8 mouse cellular contexts compared by ENCODE assay signal in genomic region chr2:164909542-164909941, GRCm38 (mm10). TPM values are rescaled to one million over a fixed set of nuclear protein-coding genes. Genes with fewer than 3 reads are reported as not detected.
DNase-seq lines count a peak whose midpoint lies in the region; ATAC-seq and TF ChIP-seq lines count a peak whose summit lies in the region.

No protein-coding gene starts in this region.

- no peak for ATAC-seq in embryonic facial prominence, embryonic 13.5 days (ENCODE audit: insufficient number of reproducible peaks, insufficient read depth, low FRiP score, low TSS enrichment, low read depth)
- ATAC-seq in hindbrain, embryonic 13.5 days (ENCODE audit: low FRiP score): no peak
- no peak for ATAC-seq in midbrain, embryonic 15.5 days (replicated peaks)
- no peak for ATAC-seq in activated CD4-positive, CD25-positive, alpha-beta regulatory T cell, adult 4 months

- H3K9ac ChIP-seq in embryonic facial prominence, embryonic 13.5 days: peak overlapping the region; percentile 92
- peak overlapping the region; percentile 81 for H3K9ac ChIP-seq in hindbrain, embryonic 13.5 days
- no peak overlapping the region for H3K9ac ChIP-seq in midbrain, embryonic 15.5 days

- no peak overlapping the region for H3K4me3 ChIP-seq in spleen, adult 2 months (ENCODE audit: extremely low read depth, insufficient read depth, insufficient read length)
- H3K4me3 ChIP-seq in embryonic facial prominence, embryonic 13.5 days: peak overlapping the region; percentile 91
- peak overlapping the region; percentile 77 for H3K4me3 ChIP-seq in hindbrain, embryonic 13.5 days
- H3K4me3 ChIP-seq in midbrain, embryonic 15.5 days: peak overlapping the region; percentile 82

- H3K4me2 ChIP-seq in embryonic facial prominence, embryonic 13.5 days: peak overlapping the region; percentile 88
- peak overlapping the region; percentile 80 for H3K4me2 ChIP-seq in hindbrain, embryonic 13.5 days
- peak overlapping the region; percentile 88 for H3K4me2 ChIP-seq in midbrain, embryonic 15.5 days

- no peak overlapping the region for H3K27ac ChIP-seq in spleen, adult 2 months (ENCODE audit: insufficient read depth, low read length)
- no peak overlapping the region for H3K27ac ChIP-seq in embryonic facial prominence, embryonic 13.5 days
- no peak overlapping the region for H3K27ac ChIP-seq in hindbrain, embryonic 13.5 days
- no peak overlapping the region for H3K27ac ChIP-seq in midbrain, embryonic 15.5 days

- H3K36me3 ChIP-seq in spleen, adult 2 months (ENCODE audit: control insufficient read depth, insufficient read depth, low read length): peaks cover 35% of the 10 kb centered on the region
- H3K36me3 ChIP-seq in embryonic facial prominence, embryonic 13.5 days: peaks cover 50% of the 10 kb centered on the region
- H3K36me3 ChIP-seq in hindbrain, embryonic 13.5 days: peaks cover 49% of the 10 kb centered on the region
- H3K36me3 ChIP-seq in midbrain, embryonic 15.5 days (replicated peaks): peaks cover 44% of the 10 kb centered on the region

- H3K4me1 ChIP-seq in spleen, adult 2 months (ENCODE audit: control insufficient read depth, insufficient read depth, insufficient read length): peaks cover 25% of the 10 kb centered on the region; the same call in 1 of the 2 replicates
- peaks cover 21% of the 10 kb centered on the region for H3K4me1 ChIP-seq in embryonic facial prominence, embryonic 13.5 days
- peaks cover 28% of the 10 kb centered on the region for H3K4me1 ChIP-seq in hindbrain, embryonic 13.5 days (replicated peaks)
- H3K4me1 ChIP-seq in midbrain, embryonic 15.5 days: peaks cover 23% of the 10 kb centered on the region

- no peaks in the 10 kb centered on the region for H3K27me3 ChIP-seq in spleen, adult 2 months (ENCODE audit: control insufficient read depth, insufficient read depth, low read length)
- no peaks in the 10 kb centered on the region for H3K27me3 ChIP-seq in embryonic facial prominence, embryonic 13.5 days
- no peaks in the 10 kb centered on the region for H3K27me3 ChIP-seq in hindbrain, embryonic 13.5 days
- H3K27me3 ChIP-seq in midbrain, embryonic 15.5 days (replicated peaks): no peaks in the 10 kb centered on the region

- peak in 1 of 2 experiments; percentile 43 for DNase-seq in spleen, adult 2 months (ENCODE audit: low read depth in 1 of 2, low spot score in 2 of 2)
- no peak for DNase-seq in spleen, adult 18-20 months
- peak; percentile 56 for DNase-seq in liver
- DNase-seq in left cerebral cortex, adult 11 months (ENCODE audit: low spot score): no peak

- TF ChIP-seq CTCF in spleen, adult 2 months (IDR thresholded peaks at IDR 0.05; ENCODE audit: extremely low read depth, insufficient read depth, insufficient read length, insufficient replicate concordance): peak; percentile 16; the same call in 1 of the 2 replicates

- TF ChIP-seq POLR2A in spleen, adult 2 months (IDR thresholded peaks at IDR 0.05; ENCODE audit: low read depth, low read length): no peak

- H3K9me3 ChIP-seq in embryonic facial prominence, embryonic 13.5 days: peaks cover 9% of the 10 kb centered on the region
- H3K9me3 ChIP-seq in hindbrain, embryonic 13.5 days: peaks cover 5% of the 10 kb centered on the region
- 0 out of 2 replicates have a peak, but pooled peaks cover 3% of the 10 kb centered on the region for H3K9me3 ChIP-seq in midbrain, embryonic 15.5 days

- WGBS in spleen, adult 2 months: 88% methylated on average over 1 of the region's 1 CpGs
- WGBS in embryonic facial prominence, embryonic 13.5 days: 72% methylated on average over 1 of the region's 1 CpGs
- WGBS in hindbrain, embryonic 13.5 days: 94% methylated on average over 1 of the region's 1 CpGs
- WGBS in midbrain, embryonic 15.5 days: 87% methylated on average over 1 of the region's 1 CpGs

RNA-seq across cellular contexts. Expression of gene Zfp335, which starts 2.0 kb away (rescaled TPM):
- 37.8 and 47.5 TPM in 2 replicates for polyA plus RNA-seq in spleen, adult 2 months (2012; rRNA removed)
- polyA plus RNA-seq in embryonic facial prominence, embryonic 13.5 days (2015; fragmentation: Nextera tagmentation; extraction: Ambion mirVana): 15.5 and 16.1 TPM in 2 replicates
- polyA plus RNA-seq in hindbrain, embryonic 13.5 days (2015; fragmentation: Nextera tagmentation; extraction: Ambion mirVana): 13.1 and 13.9 TPM in 2 replicates
- polyA plus RNA-seq in midbrain, embryonic 15.5 days (2015; fragmentation: Nextera tagmentation; extraction: Ambion mirVana): 17.8 and 18.9 TPM in 2 replicates
- 1 to 10 TPM; 6.7 to 9.0 TPM for polyA plus RNA-seq in activated CD4-positive, CD25-positive, alpha-beta regulatory T cell, adult 4 months (2017; shearing (Covaris generic))

RNA-seq across cellular contexts. Expression of gene Pcif1, which starts 30.4 kb away (rescaled TPM):
- 33.2 and 36.7 TPM in 2 replicates for polyA plus RNA-seq in spleen, adult 2 months (2012; rRNA removed)
- 78.4 and 78.8 TPM in 2 replicates for polyA plus RNA-seq in embryonic facial prominence, embryonic 13.5 days (2015; fragmentation: Nextera tagmentation; extraction: Ambion mirVana)
- polyA plus RNA-seq in hindbrain, embryonic 13.5 days (2015; fragmentation: Nextera tagmentation; extraction: Ambion mirVana): 87.8 and 95.3 TPM in 2 replicates
- polyA plus RNA-seq in midbrain, embryonic 15.5 days (2015; fragmentation: Nextera tagmentation; extraction: Ambion mirVana): 85.3 and 93.1 TPM in 2 replicates
- 100 to 1,000 TPM; 102 to 122 TPM for polyA plus RNA-seq in activated CD4-positive, CD25-positive, alpha-beta regulatory T cell, adult 4 months (2017; shearing (Covaris generic))

RNA-seq across cellular contexts. Expression of gene Mmp9, which starts 31.0 kb away (rescaled TPM):
- 16.0 and 26.6 TPM in 2 replicates for polyA plus RNA-seq in spleen, adult 2 months (2012; rRNA removed)
- polyA plus RNA-seq in embryonic facial prominence, embryonic 13.5 days (2015; fragmentation: Nextera tagmentation; extraction: Ambion mirVana): 16.6 and 23.8 TPM in 2 replicates
- 23.8 and 25.2 TPM in 2 replicates for polyA plus RNA-seq in hindbrain, embryonic 13.5 days (2015; fragmentation: Nextera tagmentation; extraction: Ambion mirVana)
- polyA plus RNA-seq in midbrain, embryonic 15.5 days (2015; fragmentation: Nextera tagmentation; extraction: Ambion mirVana): 28.9 and 34.3 TPM in 2 replicates
- polyA plus RNA-seq in activated CD4-positive, CD25-positive, alpha-beta regulatory T cell, adult 4 months (2017; shearing (Covaris generic)): 1 to 10 TPM in 1 of 2 experiments, under 1 TPM in 1; 0.78 to 1.4 TPM

RNA-seq across cellular contexts. Expression of gene Slc12a5, which starts 51.1 kb away (rescaled TPM):
- polyA plus RNA-seq in spleen, adult 2 months (2012; rRNA removed): 1.2 and 1.3 TPM in 2 replicates
- 1.0 and 2.9 TPM in 2 replicates for polyA plus RNA-seq in embryonic facial prominence, embryonic 13.5 days (2015; fragmentation: Nextera tagmentation; extraction: Ambion mirVana)
- 21.4 and 22.1 TPM in 2 replicates for polyA plus RNA-seq in hindbrain, embryonic 13.5 days (2015; fragmentation: Nextera tagmentation; extraction: Ambion mirVana)
- 63.8 and 64.0 TPM in 2 replicates for polyA plus RNA-seq in midbrain, embryonic 15.5 days (2015; fragmentation: Nextera tagmentation; extraction: Ambion mirVana)
- under 1 TPM in 1 of 2 experiments, not detected in 1; 0.34 TPM for polyA plus RNA-seq in activated CD4-positive, CD25-positive, alpha-beta regulatory T cell, adult 4 months (2017; shearing (Covaris generic))

RNA-seq across cellular contexts. Expression of gene Pltp, which starts 52.0 kb away (rescaled TPM):
- polyA plus RNA-seq in spleen, adult 2 months (2012; rRNA removed): 48.3 and 51.8 TPM in 2 replicates
- 67.4 and 69.8 TPM in 2 replicates for polyA plus RNA-seq in embryonic facial prominence, embryonic 13.5 days (2015; fragmentation: Nextera tagmentation; extraction: Ambion mirVana)
- polyA plus RNA-seq in hindbrain, embryonic 13.5 days (2015; fragmentation: Nextera tagmentation; extraction: Ambion mirVana): 123 and 127 TPM in 2 replicates
- polyA plus RNA-seq in midbrain, embryonic 15.5 days (2015; fragmentation: Nextera tagmentation; extraction: Ambion mirVana): 105 and 121 TPM in 2 replicates
- 1 to 10 TPM in 1 of 2 experiments, under 1 TPM in 1; 0.87 to 1.0 TPM for polyA plus RNA-seq in activated CD4-positive, CD25-positive, alpha-beta regulatory T cell, adult 4 months (2017; shearing (Covaris generic))
